Mouse (Mus musculus) MEL (cell line): ENCODE results near the gene Cacna1c.

Source experiments
- CTCF ChIP-seq, 3 experiments: IDR thresholded peaks in 2 of 3; conservative IDR thresholded peaks in 1 of 3; 2 replicates each; pipeline ENCODE4 v1.5.1; 2011 to 2012; ENCODE audit warnings: low read length in 3 of 3, low read depth in 2 of 3, mild to moderate bottlenecking in 2 of 3, improper control_type of control experiment in 1 of 3, inconsistent platforms in 1 of 3, mixed read lengths in 1 of 3, moderate library complexity in 1 of 3; ENCODE audit not compliant: control insufficient read depth in 1 of 3, insufficient read depth in 1 of 3, poor library complexity in 1 of 3, severe bottlenecking in 1 of 3
- E2F4 ChIP-seq: IDR thresholded peaks from 2 replicates; pipeline ENCODE4 v1.6.1; 2011; ENCODE audit warnings: low read depth, low read length, improper control_type of control experiment, borderline replicate concordance
- GABPA ChIP-seq: IDR thresholded peaks from 2 replicates; pipeline ENCODE4 v1.6.1; 2012; ENCODE audit warnings: low read depth, mild to moderate bottlenecking, inconsistent platforms, low read length, improper control_type of control experiment, moderate library complexity
- GATA1 ChIP-seq: IDR thresholded peaks from 2 replicates; pipeline ENCODE4 v1.6.1; 2011; ENCODE audit warnings: low read depth, low read length, improper control_type of control experiment
- KAT2A ChIP-seq: conservative IDR thresholded peaks from 2 replicates; pipeline ENCODE4 v1.6.1; 2012; ENCODE audit warnings: low read depth, low read length, improper control_type of control experiment, inconsistent platforms
- MAZ ChIP-seq: IDR thresholded peaks from 2 replicates; pipeline ENCODE4 v1.6.1; 2012; ENCODE audit warnings: low read depth, mild to moderate bottlenecking, inconsistent platforms, low read length, improper control_type of control experiment
- MEF2A ChIP-seq: IDR thresholded peaks from 2 replicates; pipeline ENCODE4 v1.6.1; 2014; ENCODE audit warnings: low read depth, mild to moderate bottlenecking, inconsistent platforms, low read length, improper control_type of control experiment; ENCODE audit not compliant: poor library complexity, insufficient replicate concordance, severe bottlenecking; ENCODE audit errors: extremely low read depth
- MYB ChIP-seq: IDR thresholded peaks from 2 replicates; pipeline ENCODE4 v1.6.1; 2011; ENCODE audit warnings: mild to moderate bottlenecking, low read depth, low read length, improper control_type of control experiment
- POLR2A ChIP-seq, 2 experiments: IDR thresholded peaks; 2 replicates each; pipeline ENCODE4 v1.6.1; 2011 to 2012; ENCODE audit warnings: low read length in 2 of 2, mild to moderate bottlenecking in 2 of 2, control low read depth in 1 of 2, improper control_type of control experiment in 1 of 2, low read depth in 1 of 2, moderate library complexity in 1 of 2; ENCODE audit not compliant: control insufficient read depth in 1 of 2, insufficient read depth in 1 of 2, poor library complexity in 1 of 2
- TCF12 ChIP-seq: IDR thresholded peaks from 2 replicates; pipeline ENCODE4 v1.6.1; 2014; ENCODE audit warnings: low read depth, mild to moderate bottlenecking, inconsistent platforms, low read length, improper control_type of control experiment, moderate library complexity

DNA sequence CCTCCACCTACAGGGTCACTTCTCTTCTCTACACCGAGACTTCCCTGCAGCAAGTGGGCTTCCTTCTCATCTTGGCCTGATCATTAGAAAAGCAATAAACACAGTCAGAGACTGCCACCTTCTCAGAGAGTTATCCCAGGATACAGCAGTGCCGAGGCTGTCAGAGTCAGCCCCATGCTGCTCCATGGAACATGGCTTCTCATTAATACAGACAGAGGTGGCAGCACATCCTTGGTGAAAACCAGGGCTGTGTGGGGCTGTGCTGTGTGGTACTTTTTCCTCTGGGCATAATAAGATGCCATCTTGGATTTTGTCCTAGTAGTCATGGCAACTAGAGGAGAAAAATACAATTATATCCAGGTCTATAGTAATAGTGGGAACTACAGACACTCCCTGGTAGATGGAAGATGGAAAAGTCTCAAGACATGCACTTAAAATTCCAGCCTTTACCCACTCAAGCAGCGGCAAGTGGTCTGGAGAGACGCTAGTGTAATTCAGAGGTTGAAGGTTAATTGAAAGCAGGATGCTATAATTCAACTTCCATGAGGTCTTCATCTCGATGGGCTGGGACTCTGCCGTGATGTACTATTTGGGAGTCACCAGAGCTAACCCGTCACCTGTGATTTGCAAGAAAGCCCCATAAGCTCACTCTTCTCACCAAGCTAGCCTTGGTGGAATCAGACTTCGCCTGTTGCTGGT is 264.1 kb downstream of the Cacna1c start:
- TF ChIP-seq MAZ (no peak), POLR2A (IDR thresholded peaks at IDR 0.05; ENCODE audit: control insufficient read depth in 1 of 2, insufficient read depth in 1 of 2, low read depth in 1 of 2, low read length in 2 of 2, poor library complexity in 1 of 2) (no peak), MEF2A (no peak), GATA1 (no peak), CTCF (IDR thresholded peaks at IDR 0.05 in 2 of 3, conservative IDR thresholded peaks at IDR 0.05 in 1 of 3; ENCODE audit: control insufficient read depth in 1 of 3, insufficient read depth in 1 of 3, low read depth in 2 of 3, low read length in 3 of 3, poor library complexity in 1 of 3, severe bottlenecking in 1 of 3) (no peak), KAT2A (no peak), MYB (no peak), TCF12 (no peak), GABPA (no peak), E2F4 (no peak)
